Mouse (Mus musculus) heart, embryonic 13.5 days (tissue): ENCODE measurements around the gene Axin2. TPM values are rescaled to one million over a fixed set of nuclear protein-coding genes. Genes with fewer than 3 reads are reported as not detected.

Experiments used
- ATAC-seq: fragments of 200-750 bp; cut with Nextera tagmentation; 2 replicates; pipeline ENCODE4 v1.8.0; 2017; ENCODE audit warnings: moderate TSS enrichment; ENCODE audit not compliant: insufficient number of reproducible peaks, low FRiP score, low TSS enrichment; ENCODE audit errors: extremely low read depth
- H3K27ac ChIP-seq: fragments of 300-500 bp; sonication (generic); replicated peaks from 2 replicates; pipeline ENCODE4 v1.5.1; 2015; ENCODE audit warnings: moderate library complexity, mild to moderate bottlenecking, inconsistent platforms
- H3K27me3 ChIP-seq: fragments of 300-500 bp; sonication (generic); replicated peaks from 2 replicates; pipeline ENCODE4 v1.6.1; 2015; ENCODE audit warnings: mild to moderate bottlenecking, inconsistent platforms
- H3K36me3 ChIP-seq: fragments of 300-500 bp; sonication (generic); 2 replicates; pipeline ENCODE4 v1.6.1; 2015; ENCODE audit warnings: mild to moderate bottlenecking, inconsistent platforms
- H3K4me1 ChIP-seq: fragments of 300-500 bp; sonication (generic); 2 replicates; pipeline ENCODE4 v1.6.1; 2015; ENCODE audit warnings: inconsistent platforms
- H3K4me2 ChIP-seq: fragments of 300-500 bp; sonication (generic); 2 replicates; pipeline ENCODE4 v1.6.1; 2015; ENCODE audit warnings: inconsistent platforms, mild to moderate bottlenecking, moderate library complexity
- H3K4me3 ChIP-seq: fragments of 300-500 bp; sonication (generic); 2 replicates; pipeline ENCODE4 v1.5.1; 2015; ENCODE audit warnings: moderate library complexity, mild to moderate bottlenecking, inconsistent platforms
- H3K9ac ChIP-seq: fragments of 300-500 bp; sonication (generic); 2 replicates; pipeline ENCODE4 v1.6.1; 2015; ENCODE audit warnings: inconsistent platforms, mild to moderate bottlenecking, moderate library complexity
- H3K9me3 ChIP-seq: fragments of 300-500 bp; sonication (generic); 2 replicates; pipeline ENCODE4 v1.6.1; 2016; ENCODE audit warnings: inconsistent platforms
- WGBS: fragments of 180-500 bp; shearing (Covaris S2); methylation state at CpG from one replicate; pipeline ENCODE4 v1.1.7; 2015; ENCODE audit warnings: mixed read lengths; 5-methylcytosine and 5-hydroxymethylcytosine counted together
- polyA plus RNA-seq: library from polyadenylated mRNA; unstranded; fragments of >200 nt; fragmentation: Nextera tagmentation; extraction: Ambion mirVana; gene quantifications from 2 replicates; pipeline ENCODE4 v1.2.1, GENCODE M21; 2015

Gene Axin2
- polyA plus RNA-seq, 1 experiment from 2014 or later: 2.0 TPM

- Histone ChIP-seq H3K4me1 (peaks cover 75% of the 10 kb centered on the region), H3K9me3 (no peaks in the 10 kb centered on the region), H3K9ac (no peak overlapping the region), H3K4me2 (no peak overlapping the region), H3K27ac (no peak overlapping the region), H3K36me3 (peaks cover 30% of the 10 kb centered on the region), H3K27me3 (0 out of 2 replicates have a peak, but pooled peaks cover 7% of the 10 kb centered on the region), H3K4me3 (no peak overlapping the region)
- no peak for ATAC-seq
- WGBS: 42% methylated on average over 3 of the region's 3 CpGs
These were observed 10.5 kb downstream of the Axin2 start for GRCm38 (mm10) chr11:108930612-108931011.

DNA sequence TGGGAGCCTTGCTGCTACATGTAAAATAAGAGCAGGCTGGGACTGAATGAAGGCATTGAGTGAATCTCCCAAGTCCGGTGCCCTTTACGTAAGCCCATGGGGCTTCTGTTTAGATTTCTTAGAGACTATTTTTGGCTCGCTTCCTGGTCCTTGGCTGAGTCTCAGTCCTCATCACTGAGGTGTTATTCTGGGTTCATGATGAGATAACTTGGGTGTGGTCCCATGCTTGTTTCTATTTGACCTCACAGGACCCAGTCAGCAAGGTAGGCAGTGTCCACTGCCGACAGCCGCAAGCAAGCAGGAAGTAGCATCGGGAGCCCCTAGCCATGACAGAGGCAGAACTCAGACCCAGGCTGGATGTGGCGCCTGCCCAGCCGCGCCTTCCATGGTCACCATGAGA is 13.7 kb downstream of the Axin2 start:
- Histone ChIP-seq H3K27ac (no peak overlapping the region), H3K9me3 (no peaks in the 10 kb centered on the region), H3K4me1 (peaks cover 57% of the 10 kb centered on the region), H3K27me3 (0 out of 2 replicates have a peak, but pooled peaks cover 6% of the 10 kb centered on the region), H3K36me3 (peaks cover 34% of the 10 kb centered on the region), H3K9ac (no peak overlapping the region), H3K4me2 (no peak overlapping the region), H3K4me3 (no peak overlapping the region)
- WGBS: 57% methylated on average over 9 of the region's 9 CpGs
- no peak for ATAC-seq

GRCm38 (mm10) chr11:108935128-108935868 is 15.1 kb downstream of the Axin2 start:
- Histone ChIP-seq H3K36me3 (peaks cover 47% of the 10 kb centered on the region), H3K9me3 (no peaks in the 10 kb centered on the region), H3K27ac (no peak overlapping the region), H3K4me3 (no peak overlapping the region), H3K27me3 (no peaks in the 10 kb centered on the region), H3K4me2 (no peak overlapping the region), H3K4me1 (peaks cover 42% of the 10 kb centered on the region), H3K9ac (no peak overlapping the region)
- no peak for ATAC-seq
- 80% methylated on average over 18 of the region's 18 CpGs for WGBS

DNA sequence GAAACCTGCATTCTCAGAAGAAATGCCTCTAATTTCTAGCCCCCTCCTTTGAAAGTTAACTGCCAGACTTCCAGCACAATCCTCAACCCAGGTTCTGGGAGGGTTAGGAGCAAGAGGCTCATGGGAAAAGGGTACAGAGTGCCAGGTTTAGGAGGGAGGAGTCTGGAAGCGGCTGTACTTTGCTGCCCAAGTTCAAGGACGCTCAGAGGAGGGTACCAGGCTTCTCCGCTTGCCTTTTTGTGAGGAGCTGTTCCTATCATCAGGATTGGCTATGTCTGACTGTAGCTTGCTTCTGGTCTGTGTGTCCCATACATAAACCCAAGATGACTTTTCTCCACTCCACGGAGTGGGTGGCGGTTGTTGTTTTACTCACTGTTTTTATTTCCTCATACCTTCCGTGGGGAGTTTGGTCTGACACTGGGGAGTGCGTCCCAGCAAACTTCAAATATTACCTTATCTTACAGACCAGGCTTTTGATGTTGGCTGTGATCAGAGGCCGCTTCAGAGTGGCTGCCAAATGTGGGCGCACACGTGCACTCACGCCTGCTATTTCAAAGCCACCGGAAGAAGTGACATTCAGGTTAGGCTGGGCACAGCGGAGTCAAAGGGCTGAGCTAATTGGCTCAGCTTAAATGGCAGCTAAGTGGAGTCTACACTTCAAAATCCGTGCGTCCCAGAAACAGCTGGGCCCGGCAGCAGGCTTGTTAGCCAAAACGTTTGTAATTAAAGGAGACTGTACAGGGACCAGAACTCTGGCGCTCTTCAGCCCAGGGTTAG is 16.1 kb downstream of the Axin2 start:
- H3K4me3 ChIP-seq: no peak overlapping the region
- H3K27me3 ChIP-seq: no peaks in the 10 kb centered on the region
- H3K4me2 ChIP-seq: no peak overlapping the region
- WGBS: 59% methylated on average over 18 of the region's 18 CpGs
- H3K27ac ChIP-seq: no peak overlapping the region
- no peaks in the 10 kb centered on the region for H3K9me3 ChIP-seq
- H3K4me1 ChIP-seq: peaks cover 37% of the 10 kb centered on the region
- H3K9ac ChIP-seq: no peak overlapping the region
- ATAC-seq: no peak
- H3K36me3 ChIP-seq: peaks cover 50% of the 10 kb centered on the region

GRCm38 (mm10) chr11:108940655-108941412 is 20.7 kb downstream of the Axin2 start:
- Histone ChIP-seq H3K27me3 (no peaks in the 10 kb centered on the region), H3K36me3 (peaks cover 63% of the 10 kb centered on the region), H3K27ac (no peak overlapping the region), H3K4me1 (peaks cover 12% of the 10 kb centered on the region), H3K9ac (no peak overlapping the region), H3K4me3 (no peak overlapping the region), H3K4me2 (no peak overlapping the region), H3K9me3 (no peaks in the 10 kb centered on the region)
- WGBS: 69% methylated on average over 19 of the region's 19 CpGs
- ATAC-seq: no peak

- Histone ChIP-seq H3K36me3 (peaks cover 73% of the 10 kb centered on the region), H3K9me3 (no peaks in the 10 kb centered on the region), H3K4me2 (no peak overlapping the region), H3K4me3 (no peak overlapping the region), H3K27ac (no peak overlapping the region), H3K4me1 (peaks cover 2% of the 10 kb centered on the region), H3K9ac (no peak overlapping the region), H3K27me3 (no peaks in the 10 kb centered on the region)
- 91% methylated on average over 18 of the region's 18 CpGs for WGBS
- no peak for ATAC-seq
These were observed 21.7 kb downstream of the Axin2 start for GRCm38 (mm10) chr11:108941836-108942235.

DNA sequence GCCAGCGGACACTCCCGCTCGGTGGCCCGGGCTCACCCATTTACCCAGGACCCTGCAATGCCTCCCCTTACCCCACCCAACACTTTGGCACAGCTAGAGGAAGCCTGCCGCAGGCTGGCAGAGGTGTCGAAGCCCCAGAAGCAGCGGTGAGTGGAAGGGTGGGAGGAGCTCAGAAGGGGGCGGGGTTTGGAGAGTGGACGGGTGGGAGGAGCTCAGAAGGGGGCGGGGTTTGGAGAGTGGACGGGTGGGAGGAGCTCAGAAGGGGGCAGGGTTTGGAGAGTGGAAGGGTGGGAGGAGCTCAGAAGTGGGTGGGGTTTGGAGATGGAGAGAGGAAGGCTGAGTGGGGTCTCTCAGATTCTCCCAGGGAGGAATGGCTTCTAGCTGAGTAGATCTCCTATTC is 23.6 kb downstream of the Axin2 start:
- no peak overlapping the region for H3K4me2 ChIP-seq
- peaks cover 86% of the 10 kb centered on the region for H3K36me3 ChIP-seq
- 84% methylated on average over 11 of the region's 11 CpGs for WGBS

DNA sequence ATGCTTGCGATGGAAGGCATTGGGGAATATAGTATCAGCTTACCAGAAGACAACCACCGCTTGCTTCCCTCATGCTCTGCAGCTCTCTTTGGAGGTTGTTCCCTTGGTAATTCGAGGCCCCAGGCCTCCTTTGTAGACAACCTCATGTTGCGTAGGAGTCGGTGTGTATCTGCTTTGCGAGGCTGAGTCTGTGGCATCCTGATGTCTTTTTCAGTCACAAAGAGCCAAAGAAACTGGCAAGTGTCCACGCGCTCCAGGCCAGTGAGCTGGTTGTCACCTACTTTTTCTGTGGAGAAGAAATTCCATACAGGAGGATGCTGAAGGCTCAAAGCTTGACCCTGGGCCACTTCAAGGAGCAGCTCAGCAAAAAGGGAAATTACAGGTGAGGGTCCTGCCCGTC is 25.5 kb downstream of the Axin2 start:
- H3K9ac ChIP-seq: no peak overlapping the region
- H3K4me1 ChIP-seq: peaks cover 9% of the 10 kb centered on the region
- ATAC-seq: no peak
- WGBS: 90% methylated on average over 9 of the region's 9 CpGs
- H3K27ac ChIP-seq: no peak overlapping the region
- no peak overlapping the region for H3K4me3 ChIP-seq
- H3K4me2 ChIP-seq: no peak overlapping the region
- no peaks in the 10 kb centered on the region for H3K9me3 ChIP-seq
- no peaks in the 10 kb centered on the region for H3K27me3 ChIP-seq
- peaks cover 84% of the 10 kb centered on the region for H3K36me3 ChIP-seq

More for the DNA sequence above, 23.6 kb downstream of the Axin2 start:
- Histone ChIP-seq H3K27me3 (no peaks in the 10 kb centered on the region), H3K9me3 (no peaks in the 10 kb centered on the region), H3K4me1 (peaks cover 9% of the 10 kb centered on the region), H3K4me3 (no peak overlapping the region), H3K27ac (no peak overlapping the region), H3K9ac (no peak overlapping the region)
- no peak for ATAC-seq

DNA sequence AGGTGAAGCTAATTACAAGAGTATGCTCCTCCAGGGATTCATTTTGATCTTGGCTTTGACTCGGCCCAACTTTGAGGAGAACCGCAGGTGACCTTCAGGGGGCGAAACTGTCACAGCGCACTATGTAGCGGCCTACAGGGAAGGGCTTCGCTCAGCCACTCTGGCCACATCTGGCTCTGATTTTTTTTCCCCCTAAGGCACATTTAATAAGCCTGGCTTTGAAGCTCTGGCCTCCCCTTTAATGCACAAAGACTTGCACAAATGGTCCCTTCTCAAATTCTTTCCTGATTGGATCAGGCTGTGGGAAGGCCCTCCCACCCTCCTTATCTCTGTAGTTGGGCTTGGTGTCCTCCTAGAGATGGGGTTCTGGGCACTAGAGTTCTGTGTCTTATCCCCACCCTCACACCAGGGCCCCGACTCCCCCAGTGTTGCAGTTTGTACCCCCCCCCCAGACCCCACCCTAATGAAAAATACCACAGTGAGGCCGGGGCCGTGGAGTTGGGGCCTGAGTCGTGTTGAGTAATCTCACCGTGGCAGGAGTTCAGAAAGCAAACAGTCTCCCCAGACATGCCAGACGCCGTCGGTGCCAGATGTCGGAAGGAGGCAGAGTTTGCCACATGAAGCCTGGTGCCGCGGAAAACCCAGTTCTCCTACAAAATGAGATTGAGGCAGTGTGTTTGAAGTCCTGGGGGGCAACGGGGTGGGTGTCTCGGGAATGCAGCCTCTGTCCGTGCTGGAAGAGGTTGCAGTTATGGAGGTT is 27.5 kb downstream of the Axin2 start:
- no peak for ATAC-seq
- WGBS: 65% methylated on average over 20 of the region's 20 CpGs
- Histone ChIP-seq H3K4me1 (peaks cover 15% of the 10 kb centered on the region), H3K4me2 (no peak overlapping the region), H3K27me3 (no peaks in the 10 kb centered on the region), H3K36me3 (peaks cover 70% of the 10 kb centered on the region), H3K27ac (peak overlapping the region; percentile 20; the same call in 1 of the 2 replicates), H3K4me3 (no peak overlapping the region), H3K9me3 (no peaks in the 10 kb centered on the region), H3K9ac (no peak overlapping the region)

- peaks cover 15% of the 10 kb centered on the region for H3K4me1 ChIP-seq
- H3K9ac ChIP-seq: no peak overlapping the region
- H3K27me3 ChIP-seq: no peaks in the 10 kb centered on the region
- 82% methylated on average over 7 of the region's 7 CpGs for WGBS
- H3K27ac ChIP-seq: no peak overlapping the region
- no peak for ATAC-seq
- H3K36me3 ChIP-seq: peaks cover 65% of the 10 kb centered on the region
- H3K4me3 ChIP-seq: no peak overlapping the region
- H3K9me3 ChIP-seq: no peaks in the 10 kb centered on the region
- H3K4me2 ChIP-seq: no peak overlapping the region
These were observed 28.4 kb downstream of the Axin2 start for GRCm38 (mm10) chr11:108948501-108948900.

- H3K4me1 ChIP-seq: peaks cover 15% of the 10 kb centered on the region
- no peak overlapping the region for H3K4me2 ChIP-seq
- H3K27me3 ChIP-seq: no peaks in the 10 kb centered on the region
- WGBS: 86% methylated on average over 10 of the region's 10 CpGs
- H3K9me3 ChIP-seq: no peaks in the 10 kb centered on the region
- H3K27ac ChIP-seq: no peak overlapping the region
- ATAC-seq: no peak
- H3K9ac ChIP-seq: no peak overlapping the region
- peaks cover 60% of the 10 kb centered on the region for H3K36me3 ChIP-seq
- H3K4me3 ChIP-seq: no peak overlapping the region
These were observed 28.8 kb downstream of the Axin2 start for GRCm38 (mm10) chr11:108948931-108949330.
